Mouse (Mus musculus) heart, postnatal 0 days (tissue): ENCODE data around the gene Elfn2. TPM values are rescaled to one million over a fixed set of nuclear protein-coding genes. Genes with fewer than 3 reads are reported as not detected.
A peak's percentile ranks its signal among the peaks of the same experiment; 100 is the strongest.

Experiments used
- ATAC-seq: fragments of 200-750 bp; cut with Nextera tagmentation; 2 replicates; pipeline ENCODE4 v1.8.0; 2017; ENCODE audit warnings: low read depth, moderate number of reproducible peaks, moderate library complexity; ENCODE audit not compliant: insufficient read depth
- DNase-seq: peaks from one replicate; pipeline ENCODE4 v3.0.0-alpha.2; 2016; ENCODE audit warnings: low spot score
- H3K27ac ChIP-seq: fragments of 300-500 bp; sonication (generic); 2 replicates; pipeline ENCODE4 v1.5.1; 2014; ENCODE audit warnings: low read depth, mild to moderate bottlenecking
- H3K27me3 ChIP-seq: fragments of 300-500 bp; sonication (generic); 2 replicates; pipeline ENCODE4 v1.6.1; 2014; ENCODE audit warnings: low read length, mixed read lengths; ENCODE audit not compliant: control insufficient read depth, insufficient read depth
- H3K36me3 ChIP-seq: fragments of 300-500 bp; sonication (generic); replicated peaks from 2 replicates; pipeline ENCODE4 v1.6.1; 2014; ENCODE audit warnings: low read length, mixed read lengths; ENCODE audit not compliant: control insufficient read depth, insufficient read depth
- H3K4me1 ChIP-seq: fragments of 300-500 bp; sonication (generic); 2 replicates; pipeline ENCODE4 v1.6.1; 2014; ENCODE audit warnings: antibody characterized with exemption; ENCODE audit not compliant: control insufficient read depth, insufficient read depth
- H3K4me2 ChIP-seq: fragments of 300-500 bp; sonication (generic); 2 replicates; pipeline ENCODE4 v1.6.1; 2014; ENCODE audit warnings: low read depth, mild to moderate bottlenecking, low read length, moderate library complexity
- H3K4me3 ChIP-seq: fragments of 300-500 bp; sonication (generic); 2 replicates; pipeline ENCODE4 v1.5.1; 2014; ENCODE audit warnings: low read depth, low read length
- H3K9ac ChIP-seq: fragments of 300-500 bp; sonication (generic); replicated peaks from 2 replicates; pipeline ENCODE4 v1.6.1; 2014; ENCODE audit warnings: low read depth, low read length, mixed read lengths
- H3K9me3 ChIP-seq: fragments of 300-500 bp; sonication (generic); replicated peaks from 2 replicates; pipeline ENCODE4 v1.6.1; 2016; ENCODE audit warnings: low read length; ENCODE audit not compliant: control insufficient read depth
- CTCF ChIP-seq: IDR thresholded peaks from 2 replicates; pipeline ENCODE4 v1.5.1; 2016; ENCODE audit warnings: antibody characterized with exemption, control low read depth, low read depth
- EP300 ChIP-seq: IDR thresholded peaks from 2 replicates; pipeline ENCODE4 v1.6.1; 2016; ENCODE audit warnings: antibody characterized with exemption, low read depth
- WGBS: fragments of 180-500 bp; shearing (Covaris S2); extraction: QIAGEN DNeasy Blood & Tissue Kit; methylation state at CpG from one replicate; pipeline ENCODE4 v1.1.7; 2014; 5-methylcytosine and 5-hydroxymethylcytosine counted together
- polyA plus RNA-seq: library from polyadenylated mRNA; unstranded; fragments of >200 nt; fragmentation: Nextera tagmentation; extraction: Ambion mirVana; gene quantifications from 2 replicates; pipeline ENCODE4 v1.2.1, GENCODE M21; 2015
- total RNA-seq: library from RNA; depleted of rRNA; stranded (reverse); fragments of >200 nt; gene quantifications from 2 replicates; pipeline ENCODE4 v1.2.3, GENCODE M21; 2014; ENCODE audit warnings: low replicate concordance

Elfn2 gene
- total and polyA plus RNA-seq, 2 experiments from 2014 or later, result 0.11 to 0.19 TPM

- ATAC-seq, result no peak
- no peak for TF ChIP-seq EP300
- no peak for TF ChIP-seq CTCF
- no peak overlapping the region for H3K27ac ChIP-seq
- DNase-seq, result no peak
- peaks cover 25% of the 10 kb centered on the region for H3K4me1 ChIP-seq
- H3K4me2 ChIP-seq, result no peak overlapping the region
- no peaks in the 10 kb centered on the region for H3K36me3 ChIP-seq
- H3K27me3 ChIP-seq, result peaks cover 42% of the 10 kb centered on the region
- no peaks in the 10 kb centered on the region for H3K9me3 ChIP-seq
- H3K4me3 ChIP-seq, result no peak overlapping the region
- 77% methylated on average over 19 of the region's 19 CpGs for WGBS
- H3K9ac ChIP-seq, result no peak overlapping the region
Measured at GRCm38 (mm10) chr15:78673436-78673835, 45.1 kb downstream of the Elfn2 start.

- Histone ChIP-seq H3K36me3 (no peaks in the 10 kb centered on the region), H3K4me1 (peaks cover 12% of the 10 kb centered on the region), H3K9ac (no peak overlapping the region), H3K4me2 (no peak overlapping the region), H3K27ac (no peak overlapping the region), H3K9me3 (no peaks in the 10 kb centered on the region), H3K27me3 (peaks cover 48% of the 10 kb centered on the region), H3K4me3 (no peak overlapping the region)
- no peak for TF ChIP-seq EP300
- no peak for TF ChIP-seq CTCF
- WGBS, result 51% methylated on average over 5 of the region's 5 CpGs
- no peak for DNase-seq
- no peak for ATAC-seq
Measured at GRCm38 (mm10) chr15:78670341-78670740, 48.2 kb downstream of the Elfn2 start.

DNA sequence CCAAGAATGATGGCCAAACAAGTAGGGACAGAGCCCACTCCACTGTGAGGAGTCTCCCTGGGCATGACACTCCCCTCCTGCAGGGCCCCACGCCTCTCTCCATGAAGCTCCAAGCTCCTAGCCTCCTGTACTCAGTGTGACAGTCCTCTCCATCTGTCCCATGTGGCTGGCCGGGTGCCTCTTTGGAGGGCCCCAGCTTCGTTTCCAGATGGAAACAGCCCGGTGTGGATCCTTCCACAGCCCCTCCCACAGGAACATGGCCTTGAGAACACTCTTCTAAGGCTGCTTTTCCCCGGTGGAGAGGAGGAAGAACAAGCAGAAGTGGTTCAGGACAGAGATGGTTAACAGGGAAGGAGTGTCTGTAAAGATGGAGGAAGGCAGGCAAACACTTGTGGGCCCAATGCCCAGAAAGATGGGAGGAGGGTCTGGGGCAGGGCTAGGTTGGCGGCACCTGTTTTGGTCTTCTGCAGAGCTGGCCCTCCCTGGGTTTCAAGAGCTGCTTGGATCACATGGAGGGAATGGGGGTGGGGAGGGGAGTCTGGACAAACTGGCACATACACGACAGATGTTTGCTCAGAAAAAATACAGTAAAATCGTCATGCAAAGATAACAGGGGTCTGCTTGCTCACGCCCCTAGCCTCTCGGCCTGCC is 49.2 kb downstream of the Elfn2 start:
- ATAC-seq (no peak), DNase-seq (no peak)
- Histone ChIP-seq H3K4me1 (peaks cover 4% of the 10 kb centered on the region), H3K4me3 (no peak overlapping the region), H3K9me3 (no peaks in the 10 kb centered on the region), H3K9ac (no peak overlapping the region), H3K4me2 (no peak overlapping the region), H3K27ac (no peak overlapping the region), H3K36me3 (no peaks in the 10 kb centered on the region), H3K27me3 (peaks cover 48% of the 10 kb centered on the region)
- 47% methylated on average over 10 of the region's 10 CpGs for WGBS
- TF ChIP-seq CTCF (no peak), EP300 (no peak)

DNA sequence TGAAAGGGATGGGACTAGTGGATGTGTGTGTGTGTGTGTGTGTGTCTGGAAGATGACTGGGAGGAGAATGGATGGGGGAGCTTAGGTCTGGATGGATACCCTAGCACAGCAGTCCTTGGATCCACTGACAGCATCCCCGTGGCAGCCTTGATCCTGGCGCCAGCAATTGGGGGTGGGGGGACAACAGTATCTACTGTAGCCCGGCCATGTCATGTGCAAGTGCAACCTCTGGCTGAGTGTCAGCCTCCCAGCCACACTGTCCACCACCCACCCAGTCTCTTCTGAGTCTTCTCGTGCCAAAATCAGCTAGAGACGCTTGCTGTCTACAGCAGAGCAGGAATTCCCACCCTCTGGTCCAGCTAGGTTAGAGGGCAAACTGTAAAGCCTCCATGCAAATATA is 54.3 kb downstream of the Elfn2 start:
- ATAC-seq, result peak; percentile 41; the same call in 1 of the 2 replicates
- H3K4me1 ChIP-seq, result no peaks in the 10 kb centered on the region; the same call in 1 of the 2 replicates
- H3K27ac ChIP-seq, result no peak overlapping the region
- no peak overlapping the region for H3K4me2 ChIP-seq
- no peak overlapping the region for H3K4me3 ChIP-seq
- WGBS, result 36% methylated on average over 5 of the region's 5 CpGs
- no peaks in the 10 kb centered on the region for H3K36me3 ChIP-seq
- 0 out of 2 replicates have a peak, but pooled peaks cover 13% of the 10 kb centered on the region for H3K27me3 ChIP-seq
- TF ChIP-seq CTCF (no peak), EP300 (no peak)
- no peak for DNase-seq
- no peak overlapping the region for H3K9ac ChIP-seq
- no peaks in the 10 kb centered on the region for H3K9me3 ChIP-seq

- Histone ChIP-seq H3K4me3 (no peak overlapping the region), H3K9me3 (no peaks in the 10 kb centered on the region), H3K9ac (no peak overlapping the region), H3K27me3 (0 out of 2 replicates have a peak, but pooled peaks cover 3% of the 10 kb centered on the region), H3K27ac (no peak overlapping the region), H3K36me3 (no peaks in the 10 kb centered on the region), H3K4me2 (no peak overlapping the region), H3K4me1 (no peaks in the 10 kb centered on the region)
- DNase-seq, result no peak
- TF ChIP-seq EP300 (no peak), CTCF (no peak)
- WGBS, result 28% methylated on average over 4 of the region's 4 CpGs
- no peak for ATAC-seq
Measured at GRCm38 (mm10) chr15:78651169-78651568, 67.4 kb downstream of the Elfn2 start.

GRCm38 (mm10) chr15:78647746-78648145 is 70.8 kb downstream of the Elfn2 start:
- WGBS, result 57% methylated on average over 4 of the region's 4 CpGs
- no peak overlapping the region for H3K4me3 ChIP-seq
- TF ChIP-seq EP300 (no peak), CTCF (no peak)
- no peaks in the 10 kb centered on the region for H3K4me1 ChIP-seq
- no peak overlapping the region for H3K9ac ChIP-seq
- no peaks in the 10 kb centered on the region for H3K36me3 ChIP-seq
- no peak overlapping the region for H3K4me2 ChIP-seq
- H3K27ac ChIP-seq, result no peak overlapping the region
- no peaks in the 10 kb centered on the region for H3K9me3 ChIP-seq
- ATAC-seq, result no peak
- no peak for DNase-seq
- peaks cover 20% of the 10 kb centered on the region; the same call in 1 of the 2 replicates for H3K27me3 ChIP-seq
